Mouse (Mus musculus) forebrain, embryonic 10.5 days (tissue): ENCODE results near the gene Trpv4. TPM values are rescaled to one million over a fixed set of nuclear protein-coding genes. Genes with fewer than 3 reads are reported as not detected.

ENCODE experiments used
- DNase-seq: peaks from one replicate; pipeline ENCODE4 v3.0.0-alpha.2; 2017; ENCODE audit warnings: low spot score; ENCODE audit errors: extremely low spot score
- H3K27ac ChIP-seq: fragments of 300-500 bp; sonication (generic); 2 replicates; pipeline ENCODE4 v1.5.1; 2016; ENCODE audit warnings: mild to moderate bottlenecking
- H3K27me3 ChIP-seq: fragments of 300-500 bp; sonication (generic); 2 replicates; pipeline ENCODE4 v1.6.1; 2016; ENCODE audit warnings: mild to moderate bottlenecking; ENCODE audit not compliant: poor library complexity, severe bottlenecking
- H3K36me3 ChIP-seq: fragments of 300-500 bp; sonication (generic); replicated peaks from 2 replicates; pipeline ENCODE4 v1.6.1; 2016; ENCODE audit warnings: mild to moderate bottlenecking, moderate library complexity
- H3K4me1 ChIP-seq: fragments of 300-500 bp; sonication (generic); 2 replicates; pipeline ENCODE4 v1.6.1; 2016
- H3K4me3 ChIP-seq: fragments of 300-500 bp; sonication (generic); 2 replicates; pipeline ENCODE4 v1.5.1; 2016; ENCODE audit warnings: mild to moderate bottlenecking, moderate library complexity
- H3K9me3 ChIP-seq: fragments of 300-500 bp; sonication (generic); 2 replicates; pipeline ENCODE4 v1.6.1; 2016; ENCODE audit warnings: mild to moderate bottlenecking, moderate library complexity
- WGBS: fragments of 180-500 bp; shearing (Covaris S2); methylation state at CpG from one replicate; pipeline ENCODE4 v1.1.7; 2016; 5-methylcytosine and 5-hydroxymethylcytosine counted together
- polyA plus RNA-seq: library from polyadenylated mRNA; unstranded; fragments of >200 nt; fragmentation: Nextera tagmentation; extraction: Ambion mirVana; gene quantifications from 2 replicates; pipeline ENCODE4 v1.2.1, GENCODE M21; 2016

The Trpv4 gene
- polyA plus RNA-seq, 1 experiment from 2014 or later, result 0.31 TPM

GRCm38 (mm10) chr5:114607651-114608050, 50.6 kb downstream of the Trpv4 start:
- peaks cover 81% of the 10 kb centered on the region for H3K4me1 ChIP-seq
- peaks cover 45% of the 10 kb centered on the region for H3K27me3 ChIP-seq
- no peaks in the 10 kb centered on the region for H3K9me3 ChIP-seq
- DNase-seq, result no peak
- H3K36me3 ChIP-seq, result peaks cover 22% of the 10 kb centered on the region
- no peak overlapping the region for H3K4me3 ChIP-seq
- WGBS, result 92% methylated on average over 8 of the region's 8 CpGs
- H3K27ac ChIP-seq, result peak overlapping the region; percentile 32; the same call in 1 of the 2 replicates

GRCm38 (mm10) chr5:114605981-114606380, 52.2 kb downstream of the Trpv4 start:
- Histone ChIP-seq H3K4me1 (peaks cover 73% of the 10 kb centered on the region), H3K36me3 (peaks cover 5% of the 10 kb centered on the region), H3K4me3 (no peak overlapping the region), H3K27me3 (peaks cover 33% of the 10 kb centered on the region), H3K27ac (no peak overlapping the region), H3K9me3 (no peaks in the 10 kb centered on the region)
- DNase-seq, result no peak
- 92% methylated on average over 6 of the region's 6 CpGs for WGBS

DNA sequence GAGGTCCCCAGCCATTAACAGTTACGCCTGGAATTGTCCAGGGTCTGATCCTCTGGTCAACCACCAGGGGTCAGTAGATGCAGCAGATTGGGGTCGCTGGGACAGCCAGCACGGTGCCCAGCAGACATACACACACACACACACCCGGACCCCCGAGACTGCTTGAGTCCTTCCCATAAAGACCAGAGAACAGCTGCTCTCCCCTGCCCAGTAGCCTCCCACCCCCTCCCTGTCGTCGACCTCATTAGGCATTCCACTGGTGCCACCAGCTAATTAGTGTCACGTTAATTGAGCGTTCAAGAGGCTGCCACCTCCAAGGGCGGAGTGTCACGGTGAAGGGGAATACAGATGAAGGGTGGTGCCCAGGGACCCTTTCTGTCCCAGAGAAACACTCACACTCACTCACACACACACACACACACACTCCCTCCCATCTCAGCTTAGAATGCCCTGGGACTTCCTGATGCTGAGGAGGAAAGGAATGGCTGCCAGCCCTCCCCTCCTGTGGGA, 53.4 kb downstream of the Trpv4 start:
- Histone ChIP-seq H3K9me3 (no peaks in the 10 kb centered on the region), H3K27me3 (peaks cover 22% of the 10 kb centered on the region), H3K4me1 (peaks cover 72% of the 10 kb centered on the region), H3K27ac (peak overlapping the region; percentile 62), H3K36me3 (no peaks in the 10 kb centered on the region), H3K4me3 (0 out of 2 replicates have a peak overlapping the region, but pooled peaks have one; percentile 1)
- DNase-seq, result peak; percentile 47
- 30% methylated on average over 11 of the region's 11 CpGs for WGBS

GRCm38 (mm10) chr5:114603975-114604374, 54.2 kb downstream of the Trpv4 start:
- no peak overlapping the region for H3K4me3 ChIP-seq
- H3K9me3 ChIP-seq, result no peaks in the 10 kb centered on the region
- peaks cover 22% of the 10 kb centered on the region for H3K27me3 ChIP-seq
- 81% methylated on average over 5 of the region's 5 CpGs for WGBS
- H3K27ac ChIP-seq, result peak overlapping the region; percentile 62
- peaks cover 67% of the 10 kb centered on the region for H3K4me1 ChIP-seq
- DNase-seq, result no peak
- no peaks in the 10 kb centered on the region for H3K36me3 ChIP-seq

GRCm38 (mm10) chr5:114602012-114602411, 56.2 kb downstream of the Trpv4 start:
- WGBS, result 88% methylated on average over 8 of the region's 8 CpGs
- Histone ChIP-seq H3K4me1 (peaks cover 56% of the 10 kb centered on the region), H3K27me3 (peaks cover 12% of the 10 kb centered on the region), H3K36me3 (no peaks in the 10 kb centered on the region), H3K4me3 (no peak overlapping the region), H3K27ac (no peak overlapping the region), H3K9me3 (no peaks in the 10 kb centered on the region)
- DNase-seq, result no peak

GRCm38 (mm10) chr5:114597652-114598051, 60.6 kb downstream of the Trpv4 start:
- Histone ChIP-seq H3K4me3 (no peak overlapping the region), H3K4me1 (peaks cover 56% of the 10 kb centered on the region), H3K27ac (no peak overlapping the region), H3K9me3 (no peaks in the 10 kb centered on the region), H3K36me3 (peaks cover 23% of the 10 kb centered on the region), H3K27me3 (no peaks in the 10 kb centered on the region; the same call in 1 of the 2 replicates)
- WGBS, result 70% methylated on average over 6 of the region's 6 CpGs
- no peak for DNase-seq

DNA sequence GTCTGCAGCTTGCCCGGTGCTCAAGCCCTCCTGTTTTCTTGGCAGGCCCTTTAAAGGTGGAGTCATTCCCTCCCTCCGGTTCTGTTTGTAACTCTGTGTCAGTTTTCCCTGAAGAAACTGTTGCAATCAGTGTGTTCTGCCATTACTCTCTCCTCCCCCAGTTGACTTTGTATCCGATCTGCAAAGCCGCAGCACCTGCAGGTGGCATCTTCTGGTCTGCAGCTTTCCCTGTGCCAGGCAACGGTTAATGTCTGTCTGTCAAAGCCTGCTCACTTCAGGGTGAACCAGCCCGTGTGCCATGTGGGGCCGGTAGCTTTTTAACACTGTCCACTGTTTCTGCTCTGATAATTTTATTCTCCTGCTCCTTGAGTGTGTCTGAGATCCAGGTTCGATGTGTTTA, 61.0 kb downstream of the Trpv4 start:
- Histone ChIP-seq H3K27me3 (no peaks in the 10 kb centered on the region; the same call in 1 of the 2 replicates), H3K27ac (no peak overlapping the region), H3K4me1 (peaks cover 57% of the 10 kb centered on the region), H3K9me3 (no peaks in the 10 kb centered on the region), H3K36me3 (peaks cover 23% of the 10 kb centered on the region), H3K4me3 (no peak overlapping the region)
- no peak for DNase-seq
- 75% methylated on average over 8 of the region's 8 CpGs for WGBS

DNA sequence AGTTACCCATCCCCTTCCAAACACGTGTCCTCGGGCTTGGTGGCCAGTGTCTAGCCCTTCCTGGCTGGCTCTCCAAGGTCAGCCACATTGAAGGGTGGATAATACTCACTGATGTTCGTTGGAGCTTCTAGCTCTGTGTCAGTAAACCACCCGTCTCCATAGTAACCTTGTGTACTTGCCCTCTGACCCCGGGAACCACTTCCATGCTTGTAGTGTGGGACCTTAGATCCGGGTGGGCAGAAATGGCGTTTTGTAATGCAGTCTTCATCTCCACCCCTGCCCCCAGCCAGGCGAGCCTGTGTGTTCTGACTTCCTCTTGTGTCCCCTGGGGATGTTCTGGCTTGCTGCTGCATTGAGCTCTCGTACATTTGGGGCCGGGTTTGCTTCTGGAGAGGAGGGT, 61.6 kb downstream of the Trpv4 start:
- DNase-seq, result no peak
- no peak overlapping the region for H3K4me3 ChIP-seq
- H3K4me1 ChIP-seq, result peaks cover 58% of the 10 kb centered on the region
- H3K27me3 ChIP-seq, result peaks cover 6% of the 10 kb centered on the region
- WGBS, result 41% methylated on average over 10 of the region's 10 CpGs
- H3K36me3 ChIP-seq, result peaks cover 23% of the 10 kb centered on the region
- H3K27ac ChIP-seq, result peak overlapping the region; percentile 17
- no peaks in the 10 kb centered on the region for H3K9me3 ChIP-seq

GRCm38 (mm10) chr5:114594741-114595241, 63.4 kb downstream of the Trpv4 start:
- no peak for DNase-seq

GRCm38 (mm10) chr5:114593949-114594348, 64.3 kb downstream of the Trpv4 start:
- Histone ChIP-seq H3K4me1 (peaks cover 85% of the 10 kb centered on the region), H3K27me3 (peaks cover 7% of the 10 kb centered on the region), H3K36me3 (peaks cover 23% of the 10 kb centered on the region), H3K9me3 (no peaks in the 10 kb centered on the region), H3K4me3 (no peak overlapping the region), H3K27ac (peak overlapping the region; percentile 71)
- DNase-seq, result no peak
- 94% methylated on average over 5 of the region's 5 CpGs for WGBS

More at GRCm38 (mm10) chr5:114594741-114595241, 63.4 kb downstream of the Trpv4 start:
- peak overlapping the region; percentile 71 for H3K27ac ChIP-seq
- 83% methylated on average over 15 of the region's 15 CpGs for WGBS
- H3K27me3 ChIP-seq, result peaks cover 7% of the 10 kb centered on the region
- peaks cover 23% of the 10 kb centered on the region for H3K36me3 ChIP-seq
- peaks cover 76% of the 10 kb centered on the region for H3K4me1 ChIP-seq
- H3K9me3 ChIP-seq, result no peaks in the 10 kb centered on the region
- H3K4me3 ChIP-seq, result no peak overlapping the region

DNA sequence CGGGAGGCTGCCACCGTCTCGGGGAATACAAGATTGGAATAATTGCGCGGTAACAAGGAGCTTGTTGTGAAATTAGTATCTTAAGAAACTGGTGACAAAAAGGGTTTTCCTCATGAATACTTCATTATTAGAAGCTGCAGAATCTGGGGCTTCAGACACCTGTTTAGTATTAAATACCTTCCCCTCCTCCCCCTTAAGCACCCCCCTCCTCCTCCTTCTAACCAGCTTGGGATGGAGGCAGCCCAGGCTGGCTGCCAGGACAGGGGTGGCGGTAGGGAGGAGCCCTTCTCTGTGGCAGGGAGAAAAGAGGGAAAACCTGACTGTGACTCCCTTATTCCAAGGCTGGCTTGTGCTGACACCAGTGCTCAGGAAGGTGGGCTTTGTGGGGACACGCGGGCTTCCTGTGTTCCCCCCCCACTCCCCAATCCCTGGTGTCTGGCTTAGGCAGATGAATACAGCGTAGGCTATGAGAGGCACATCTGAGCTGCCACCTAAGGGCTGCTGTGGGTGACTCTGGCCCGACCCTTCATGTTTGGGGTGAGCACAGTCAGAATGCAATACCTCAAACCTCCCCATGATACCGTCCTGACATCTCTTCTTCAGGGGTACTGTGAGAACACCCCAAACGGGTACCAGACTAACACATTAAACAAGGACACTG, 64.9 kb downstream of the Trpv4 start:
- Histone ChIP-seq H3K4me3 (peak overlapping the region; percentile 8; the same call in 1 of the 2 replicates), H3K27ac (peak overlapping the region; percentile 71)
- no peak for DNase-seq

DNA sequence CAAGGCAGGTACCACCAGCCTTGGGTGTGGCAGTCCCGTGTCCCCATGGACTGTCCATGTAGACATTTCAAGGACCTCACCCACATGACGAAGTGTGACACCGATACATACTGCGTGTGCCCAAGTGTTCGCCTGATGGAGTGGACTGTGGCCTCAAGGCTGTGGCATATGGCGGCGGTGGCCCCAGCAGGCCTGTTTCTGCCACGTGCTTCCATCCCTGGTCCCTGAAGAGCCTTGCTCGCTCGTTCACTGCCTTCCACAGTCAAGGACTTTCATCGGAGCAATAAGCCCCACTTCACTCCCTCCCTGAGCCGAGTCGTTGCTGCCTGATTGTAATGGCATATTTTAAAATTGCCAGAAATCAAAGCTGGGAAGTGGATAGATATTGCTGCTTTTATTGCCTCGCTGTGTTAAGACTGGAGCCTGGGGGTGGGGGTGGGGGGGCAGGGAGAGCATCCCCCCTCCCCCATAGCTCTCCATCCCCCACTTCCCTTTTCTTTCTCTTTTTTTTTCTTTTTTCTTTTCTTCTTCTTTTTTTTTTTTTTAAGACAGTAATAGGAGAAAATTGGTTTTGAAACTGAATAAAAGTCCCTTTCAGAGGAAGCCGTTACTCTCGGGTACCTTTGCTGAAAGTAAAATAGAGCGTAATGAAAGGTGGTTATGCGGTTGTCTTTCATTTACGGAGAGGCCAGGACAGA, 65.6 kb downstream of the Trpv4 start:
- no peaks in the 10 kb centered on the region for H3K9me3 ChIP-seq
- 66% methylated on average over 19 of the region's 19 CpGs for WGBS
- H3K27me3 ChIP-seq, result peaks cover 7% of the 10 kb centered on the region
- no peak overlapping the region for H3K4me3 ChIP-seq
- DNase-seq, result no peak
- peak overlapping the region; percentile 72 for H3K27ac ChIP-seq
- H3K4me1 ChIP-seq, result peaks cover 96% of the 10 kb centered on the region
- H3K36me3 ChIP-seq, result peaks cover 23% of the 10 kb centered on the region

More for the DNA sequence above, 64.9 kb downstream of the Trpv4 start:
- Histone ChIP-seq H3K4me1 (peaks cover 91% of the 10 kb centered on the region), H3K9me3 (no peaks in the 10 kb centered on the region), H3K36me3 (peaks cover 23% of the 10 kb centered on the region), H3K27me3 (peaks cover 7% of the 10 kb centered on the region)
- WGBS, result 49% methylated on average over 12 of the region's 12 CpGs

GRCm38 (mm10) chr5:114591151-114591561, 67.1 kb downstream of the Trpv4 start:
- no peak for DNase-seq
- WGBS, result 72% methylated on average over 15 of the region's 15 CpGs
- Histone ChIP-seq H3K4me3 (no peak overlapping the region), H3K27me3 (peaks cover 7% of the 10 kb centered on the region), H3K4me1 (peaks cover 93% of the 10 kb centered on the region), H3K27ac (0 out of 2 replicates have a peak overlapping the region, but pooled peaks have one; percentile 12), H3K9me3 (no peaks in the 10 kb centered on the region), H3K36me3 (peaks cover 22% of the 10 kb centered on the region)
